Comparison of ENCODE assay signal across 1 mouse cellular context in the genomic region with DNA sequence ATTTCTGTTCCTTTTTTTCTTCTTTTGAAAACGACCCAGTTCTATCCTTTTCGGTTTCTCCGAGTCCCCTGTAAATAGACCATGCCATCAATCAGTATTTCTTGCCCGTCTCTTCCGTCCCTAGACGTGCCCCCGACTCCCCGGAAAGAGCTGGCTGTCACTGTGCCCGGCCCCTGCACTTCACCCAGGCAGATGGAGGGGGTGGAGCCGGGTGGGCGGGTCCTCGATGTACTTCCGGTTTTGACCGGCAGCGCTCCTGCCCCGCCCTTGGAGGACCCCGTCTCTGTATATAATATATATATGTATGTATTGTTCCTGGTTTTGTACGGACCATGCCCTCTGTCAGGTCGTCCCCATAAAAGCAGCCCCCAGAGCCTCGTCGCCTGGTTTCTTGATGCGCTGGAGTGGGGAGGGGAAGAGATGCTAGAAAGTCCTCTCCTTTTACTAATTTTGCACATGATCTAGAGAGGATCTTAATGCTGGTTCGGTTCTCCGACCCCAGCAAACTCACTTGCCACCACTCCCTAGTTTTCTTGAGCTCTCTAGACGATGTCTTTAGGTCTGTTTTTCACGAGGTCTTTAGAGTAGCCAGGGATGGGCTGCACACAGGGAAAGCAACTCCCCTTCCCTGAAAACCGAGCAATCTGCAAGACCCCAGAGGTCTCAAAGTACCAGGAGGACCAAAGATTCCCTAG.
TF ChIP-seq lines count a peak whose summit lies in the region.

No protein-coding gene starts in this region.

TF ChIP-seq in CH12.LX, 34 proteins besides CTCF, POLR2A, EP300 and RAD21:
- no peak for TF ChIP-seq RCOR1 (conservative IDR thresholded peaks at IDR 0.05; ENCODE audit: low read depth, low read length)
- TF ChIP-seq CHD1 (IDR thresholded peaks at IDR 0.05; ENCODE audit: low read depth, low read length), result no peak
- TF ChIP-seq ZKSCAN1 (IDR thresholded peaks at IDR 0.05; ENCODE audit: borderline replicate concordance, low read depth, low read length), result no peak
- no peak for TF ChIP-seq MYC (IDR thresholded peaks at IDR 0.05; ENCODE audit: low read depth, low read length)
- peak; percentile 89 for TF ChIP-seq ELF1 (IDR thresholded peaks at IDR 0.05; ENCODE audit: low read depth, low read length)
- TF ChIP-seq USF2 (conservative IDR thresholded peaks at IDR 0.05; ENCODE audit: low read depth, low read length), result no peak
- TF ChIP-seq CHD2 (IDR thresholded peaks at IDR 0.05; ENCODE audit: low read length), result no peak
- no peak for TF ChIP-seq JUN (IDR thresholded peaks at IDR 0.05; ENCODE audit: insufficient read depth, low read depth, low read length)
- no peak for TF ChIP-seq ZNF384 (IDR thresholded peaks at IDR 0.05; ENCODE audit: low read depth, low read length)
- TF ChIP-seq MAZ (IDR thresholded peaks at IDR 0.05; ENCODE audit: low read depth, low read length), result peak; percentile 96
- 0 out of 2 replicates have a peak, but pooled peaks have one; percentile 20 for TF ChIP-seq ETS1 (conservative IDR thresholded peaks at IDR 0.05; ENCODE audit: low read depth, low read length)
- no peak for TF ChIP-seq PAX5 (IDR thresholded peaks at IDR 0.05; ENCODE audit: low read length)
- no peak for TF ChIP-seq KAT2A (IDR thresholded peaks at IDR 0.05; ENCODE audit: insufficient replicate concordance, low read length)
- TF ChIP-seq USF1 (IDR thresholded peaks at IDR 0.05; ENCODE audit: low read depth, low read length), result no peak
- peak; percentile 70 for TF ChIP-seq HCFC1 (IDR thresholded peaks at IDR 0.05; ENCODE audit: low read depth, low read length)
- TF ChIP-seq NRF1 (IDR thresholded peaks at IDR 0.05; ENCODE audit: low read depth, low read length), result no peak
- peak; percentile 52; the same call in 1 of the 2 replicates for TF ChIP-seq TCF12 (IDR thresholded peaks at IDR 0.05; ENCODE audit: low read depth, low read length)
- no peak for TF ChIP-seq IRF4 (IDR thresholded peaks at IDR 0.05; ENCODE audit: low read depth, low read length)
- 0 out of 2 replicates have a peak, but pooled peaks have one; percentile 1 for TF ChIP-seq MEF2A (IDR thresholded peaks at IDR 0.05; ENCODE audit: borderline replicate concordance, low read depth, low read length)
- no peak for TF ChIP-seq MAFK (IDR thresholded peaks at IDR 0.05; ENCODE audit: insufficient replicate concordance, low read length)
- no peak for TF ChIP-seq POLR2AphosphoS2 (IDR thresholded peaks at IDR 0.05; ENCODE audit: low read depth, low read length)
- no peak for TF ChIP-seq MAX (IDR thresholded peaks at IDR 0.05; ENCODE audit: low read length)
- TF ChIP-seq ZMIZ1 (IDR thresholded peaks at IDR 0.05; ENCODE audit: low read depth, low read length), result peak; percentile 90
- TF ChIP-seq SIN3A (IDR thresholded peaks at IDR 0.05; ENCODE audit: low read length), result peak; percentile 78
- TF ChIP-seq TBP (conservative IDR thresholded peaks at IDR 0.05; ENCODE audit: low read depth, low read length), result no peak
- TF ChIP-seq BHLHE40 (IDR thresholded peaks at IDR 0.05; ENCODE audit: low read depth, low read length), result 0 out of 2 replicates have a peak, but pooled peaks have one; percentile 1
- TF ChIP-seq NELFE (IDR thresholded peaks at IDR 0.05; ENCODE audit: low read depth, low read length), result peak; percentile 84
- peak; percentile 66; the same call in 1 of the 2 replicates for TF ChIP-seq MXI1 (IDR thresholded peaks at IDR 0.05; ENCODE audit: low read depth, low read length)
TF ChIP-seq in CH12.LX: peak in this region for 11.
